Mouse (Mus musculus) CD4-positive helper T cell, adult 2 months (primary cell): ENCODE results near the gene Prss41.

Source experiments
- DNase-seq: peaks from one replicate; pipeline ENCODE4 v3.0.0-alpha.2; 2012; ENCODE audit warnings: low read depth, missing footprints, low spot score

Prss41 gene

DNA sequence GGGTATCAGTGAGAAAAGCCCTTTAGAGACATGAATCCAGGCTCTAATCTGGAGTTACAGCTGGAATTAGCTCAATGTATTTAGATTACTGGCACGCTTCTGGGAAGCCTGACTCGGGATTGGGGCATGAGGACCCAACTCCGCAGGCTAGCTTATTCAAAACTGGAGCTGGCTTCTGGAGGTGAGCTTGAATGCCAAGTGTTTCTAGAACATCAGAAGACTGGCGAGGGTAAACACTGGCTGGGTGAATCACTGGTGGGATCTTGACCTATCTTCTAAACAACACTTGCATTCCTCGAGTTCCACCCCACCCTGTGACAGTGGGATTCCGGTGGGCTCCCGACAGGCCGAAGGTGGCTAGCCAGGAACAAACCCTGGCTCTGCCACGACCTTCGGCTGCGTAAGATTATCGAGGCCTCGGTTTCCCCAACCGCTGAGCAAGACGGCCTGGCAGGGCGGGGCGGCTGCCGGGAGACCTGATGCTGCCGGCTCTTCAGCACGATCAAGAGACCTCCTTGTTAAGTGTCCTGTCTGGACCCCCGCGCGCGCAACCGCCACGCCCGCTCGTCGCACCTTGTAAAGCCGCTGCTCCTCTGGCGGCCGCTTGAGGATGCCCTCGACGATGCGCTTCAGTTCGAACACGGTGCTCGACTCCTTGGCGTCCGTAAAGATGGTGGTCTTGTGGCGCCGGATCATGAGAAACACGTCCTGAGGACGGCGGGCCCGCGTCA lies 15.5 kb downstream of the Prss41 start:
- DNase-seq: peak; percentile 79

DNA sequence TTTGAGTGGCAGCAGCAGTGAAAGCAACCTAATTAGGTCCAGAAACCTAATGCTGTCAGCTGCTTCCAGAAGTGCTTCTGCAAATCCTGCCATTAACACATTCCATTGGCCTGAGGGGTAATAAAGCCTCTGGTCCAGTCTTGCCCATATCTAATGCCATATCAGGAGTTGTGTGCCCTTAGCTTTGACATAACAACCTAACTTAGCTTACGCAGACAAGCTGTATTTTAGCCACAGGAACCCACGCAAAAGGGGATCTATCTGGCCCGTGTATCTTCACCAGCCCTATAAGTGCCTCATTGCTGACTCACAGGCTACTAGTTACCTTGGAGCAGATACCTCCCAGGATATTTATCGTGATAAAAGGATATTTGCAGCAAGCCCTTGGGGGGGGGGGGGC lies 18.4 kb downstream of the Prss41 start:
- DNase-seq: no peak

- no peak for DNase-seq
Observed at GRCm38 (mm10) chr17:23823614-23824013, 20.4 kb downstream of the Prss41 start.

DNA sequence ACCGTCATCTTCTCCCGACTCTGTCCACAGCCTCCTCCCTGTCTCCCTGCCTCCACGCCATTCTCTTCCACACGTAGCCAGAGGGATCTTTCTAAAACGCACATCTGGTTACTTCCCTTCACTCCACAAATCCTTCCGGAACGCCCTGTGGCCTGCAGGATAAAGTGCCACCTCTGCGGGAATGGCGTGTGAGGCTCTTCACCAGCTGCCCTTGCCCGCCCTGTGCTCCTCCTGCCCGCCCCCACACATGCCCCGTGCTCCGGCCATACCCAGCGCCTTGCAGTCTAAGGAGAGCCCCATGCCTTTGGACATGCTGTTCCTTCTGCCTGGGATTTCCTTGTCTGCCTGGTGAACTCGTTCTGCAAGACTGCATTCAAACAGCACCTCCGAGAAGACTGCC lies 21.0 kb downstream of the Prss41 start:
- DNase-seq: no peak

DNA sequence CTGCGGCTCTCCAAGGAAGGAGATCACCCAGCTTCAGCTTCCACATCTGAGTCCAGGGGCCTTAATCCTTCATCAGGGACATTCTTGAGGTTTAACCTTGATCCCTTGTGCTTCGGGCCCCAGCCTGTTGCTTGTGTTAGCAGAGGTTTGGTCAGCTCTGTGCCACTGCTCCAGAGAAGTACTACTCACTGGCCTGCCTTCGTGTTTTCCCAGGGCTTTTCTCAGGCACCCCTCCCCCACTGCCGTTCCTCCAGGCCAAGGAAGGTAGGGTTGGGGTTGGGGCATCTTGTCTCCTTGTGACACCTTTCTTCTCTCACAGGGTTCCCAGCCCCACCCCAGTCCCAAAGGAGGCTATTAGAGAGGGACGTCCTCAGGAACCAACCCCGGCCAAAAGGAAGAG lies 21.9 kb downstream of the Prss41 start:
- no peak for DNase-seq

GRCm38 (mm10) chr17:23820731-23821130 lies 23.2 kb downstream of the Prss41 start:
- no peak for DNase-seq

- no peak for DNase-seq
Observed at GRCm38 (mm10) chr17:23819235-23819634, 24.7 kb downstream of the Prss41 start.

DNA sequence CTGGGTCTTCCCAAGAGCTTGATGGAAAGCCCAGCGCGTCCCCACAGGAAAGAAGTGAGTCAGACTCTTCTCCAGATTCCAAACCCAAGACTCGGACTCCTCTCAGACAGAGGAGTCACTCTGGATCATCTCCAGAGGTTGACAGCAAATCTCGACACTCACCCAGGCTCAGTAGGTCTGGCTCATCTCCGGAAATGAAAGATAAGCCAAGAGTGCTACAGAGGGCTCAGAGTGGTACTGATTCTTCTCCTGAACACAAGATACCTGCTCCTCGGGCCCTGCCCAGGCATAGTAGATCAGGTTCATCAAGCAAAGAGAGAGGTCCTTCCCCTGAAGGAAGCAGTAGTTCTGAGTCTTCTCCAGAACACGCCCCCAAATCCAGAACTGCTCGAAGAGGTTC lies 25.4 kb downstream of the Prss41 start:
- DNase-seq: no peak

- DNase-seq: peak; percentile 1
Observed at GRCm38 (mm10) chr17:23815641-23816040, 28.3 kb downstream of the Prss41 start.

DNA sequence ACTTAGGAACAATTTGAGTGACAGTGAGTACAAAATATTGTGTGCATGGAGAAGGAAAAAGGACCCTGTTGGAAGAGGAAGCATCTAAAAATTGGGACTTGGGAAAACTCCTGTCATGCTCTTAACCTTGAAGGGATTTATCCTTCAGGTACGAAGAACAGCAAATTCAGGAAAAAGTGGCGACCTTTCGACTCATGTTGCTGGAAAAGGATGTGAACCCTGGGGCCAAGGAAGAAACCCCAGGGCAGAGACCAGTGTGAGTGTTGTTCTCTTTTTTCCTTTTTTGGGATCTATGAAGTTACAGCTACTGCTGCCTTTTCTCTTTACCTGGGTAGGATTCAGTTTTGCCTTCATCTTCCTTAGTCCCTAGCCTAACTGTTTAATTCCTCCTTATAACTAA lies 36.1 kb downstream of the Prss41 start:
- peak; percentile 1 for DNase-seq

DNA sequence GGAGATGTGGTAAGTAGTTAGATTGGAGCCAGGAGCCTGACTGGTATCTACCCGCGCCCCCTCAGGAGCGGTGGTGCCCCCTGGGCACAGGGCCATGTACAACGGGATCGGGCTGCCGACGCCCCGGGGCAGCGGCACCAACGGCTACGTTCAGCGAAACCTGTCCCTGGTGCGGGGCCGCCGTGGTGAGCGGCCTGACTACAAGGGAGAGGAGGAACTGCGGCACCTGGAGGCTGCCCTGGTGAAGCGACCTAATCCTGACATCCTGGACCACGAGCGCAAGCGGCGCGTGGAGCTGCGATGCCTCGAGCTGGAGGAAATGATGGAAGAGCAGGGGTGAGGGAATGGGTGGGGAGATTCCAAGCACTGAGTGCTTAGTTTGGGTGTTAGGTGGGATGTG lies 37.1 kb downstream of the Prss41 start:
- peak; percentile 60 for DNase-seq

DNA sequence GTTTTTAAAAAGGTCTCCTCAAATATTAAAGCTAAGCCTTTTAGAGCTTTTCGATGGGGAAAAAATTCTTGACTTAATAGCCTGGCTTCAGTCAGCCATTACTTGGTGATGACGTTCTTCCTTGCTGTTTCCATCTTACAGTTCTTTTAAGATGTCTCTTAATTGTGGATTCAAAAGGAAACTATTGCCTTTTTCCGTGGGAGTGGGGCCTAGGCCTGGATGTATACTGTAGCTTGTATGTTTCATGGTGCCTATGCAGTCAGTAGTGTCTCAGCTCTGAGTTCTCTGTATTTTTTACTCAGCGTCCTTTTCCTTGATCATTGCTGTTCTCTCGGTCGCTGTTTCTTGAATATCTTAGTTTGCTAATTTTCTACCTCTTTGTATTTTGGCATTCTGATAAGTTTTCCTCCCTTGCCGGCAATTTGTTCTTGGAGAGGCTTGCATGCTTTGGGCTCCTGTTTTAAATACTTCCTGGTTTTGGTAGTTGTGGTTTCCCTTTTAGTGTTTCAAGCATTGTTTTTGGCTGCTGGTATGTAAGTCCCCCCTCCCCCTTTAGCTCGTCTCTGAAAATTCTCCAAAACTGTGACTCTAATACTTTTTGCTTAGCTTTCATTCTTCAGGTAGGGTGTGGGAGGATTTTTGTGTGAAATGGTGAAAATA lies 39.4 kb downstream of the Prss41 start:
- peak; percentile 75 for DNase-seq

GRCm38 (mm10) chr17:23803366-23804041 lies 40.5 kb downstream of the Prss41 start:
- DNase-seq: peak; percentile 89

GRCm38 (mm10) chr17:23802746-23803365 lies 41.1 kb downstream of the Prss41 start:
- peak; percentile 100 for DNase-seq

GRCm38 (mm10) chr17:23801627-23802026 lies 42.3 kb downstream of the Prss41 start:
- no peak for DNase-seq

- peak; percentile 70 for DNase-seq
Observed at GRCm38 (mm10) chr17:23797316-23797715, 46.7 kb downstream of the Prss41 start.

DNA sequence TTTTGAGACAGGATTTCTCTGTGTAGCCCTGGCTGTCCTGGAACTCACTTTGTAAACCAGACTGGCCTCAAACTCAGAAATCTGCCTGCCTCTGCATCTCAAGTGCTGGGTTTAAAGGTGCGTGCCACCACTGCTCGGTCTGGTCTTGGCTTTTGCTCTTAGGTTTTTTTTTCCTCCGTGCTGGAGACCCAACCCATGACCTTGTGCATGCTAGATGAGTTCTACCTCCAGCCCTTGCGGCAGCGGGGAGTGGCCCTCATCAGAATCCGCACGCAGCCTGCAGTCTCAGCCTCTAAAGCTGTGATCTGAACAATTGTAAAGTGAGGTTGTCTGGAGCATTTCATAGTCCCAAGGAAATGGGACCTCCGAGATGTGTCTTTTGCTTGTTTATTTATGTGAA lies 48.6 kb downstream of the Prss41 start:
- DNase-seq: no peak

DNA sequence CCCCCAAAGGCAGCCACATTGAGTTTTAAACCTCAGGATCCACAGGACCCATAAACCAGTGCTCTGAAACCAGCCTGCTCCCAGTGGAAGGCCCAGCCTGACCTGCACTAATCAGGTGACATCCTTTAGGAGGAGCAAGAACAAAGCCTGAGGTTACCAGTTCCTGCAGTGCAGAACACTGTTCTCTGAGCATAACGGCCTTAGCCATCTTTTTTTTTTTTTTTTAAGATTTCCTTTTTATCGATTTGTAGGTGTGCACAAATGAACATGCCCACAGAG lies 53.0 kb downstream of the Prss41 start:
- DNase-seq: peak; percentile 34

DNA sequence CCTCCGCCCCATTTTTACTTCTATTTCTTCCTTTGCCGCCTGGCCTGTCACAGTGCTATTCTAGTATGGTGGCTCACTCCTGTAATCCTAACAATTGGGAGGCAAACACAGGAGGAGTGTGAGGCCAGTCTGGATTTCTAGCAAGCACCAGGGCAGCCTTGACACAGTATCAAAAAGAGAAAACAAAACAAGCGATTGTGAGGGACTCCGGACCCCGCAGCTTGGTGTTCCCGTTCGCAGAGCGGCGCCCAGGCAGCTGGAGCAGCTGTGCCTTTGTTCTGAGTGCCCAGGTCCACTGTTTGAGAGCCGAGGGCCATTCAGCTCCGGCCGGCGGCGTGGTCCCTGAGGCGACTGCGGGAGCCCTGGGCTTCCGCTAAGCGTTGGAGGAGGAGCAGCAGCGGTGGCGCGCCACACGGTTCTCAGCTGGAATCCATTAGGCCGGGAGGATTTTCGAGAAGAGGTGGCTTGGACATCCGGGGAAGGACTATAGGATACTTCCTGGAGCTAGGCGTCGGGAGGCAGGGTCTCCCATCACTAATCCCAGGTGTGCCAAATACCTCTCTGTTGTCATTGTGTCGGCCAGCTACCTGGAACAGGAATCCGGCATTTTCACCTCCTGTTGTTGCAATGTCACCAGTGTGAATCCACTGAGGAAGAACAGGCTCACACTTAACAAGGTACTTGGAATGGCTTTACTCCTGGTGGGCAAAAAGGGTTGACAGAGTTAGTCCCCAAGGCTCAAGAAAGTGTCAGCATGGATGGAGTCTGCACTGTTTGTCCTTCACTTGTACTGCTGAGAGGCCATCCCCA lies 53.5 kb downstream of the Prss41 start, which contains the start of gene Srrm2:
Gene Srrm2 (plus strand): TSS at position 264 of the 810 bp plus-strand sequence.
- peak; percentile 58 for DNase-seq

GRCm38 (mm10) chr17:23789749-23790268 lies 54.2 kb downstream of the Prss41 start:
- DNase-seq: no peak

DNA sequence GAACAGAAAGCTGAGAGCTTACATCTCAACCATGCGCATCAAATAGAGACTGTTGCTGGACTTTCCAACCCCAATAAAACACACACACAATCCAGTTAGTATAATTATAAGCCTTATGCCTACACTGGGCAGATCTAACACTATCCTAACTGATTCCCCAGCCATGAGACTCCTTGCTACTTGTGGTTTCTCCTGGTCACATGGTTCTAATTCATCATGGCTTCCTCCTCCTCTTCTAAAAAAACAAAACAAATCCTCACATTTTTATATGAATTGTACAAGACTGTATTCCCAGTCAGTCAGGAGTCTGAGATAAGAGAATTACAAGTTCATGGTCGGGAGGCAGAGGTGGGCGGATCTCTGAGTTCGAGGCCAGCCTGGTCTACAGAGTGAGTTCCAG lies 55.0 kb downstream of the Prss41 start:
- no peak for DNase-seq
